Mouse (Mus musculus): Measurements from ENCODE around the gene C130026I21Rik.
"Not testable (repeated sequence)": the region's sequence is repeated elsewhere in the genome, so short reads cannot be mapped to it uniquely, and the experiment has no call there.

DNA sequence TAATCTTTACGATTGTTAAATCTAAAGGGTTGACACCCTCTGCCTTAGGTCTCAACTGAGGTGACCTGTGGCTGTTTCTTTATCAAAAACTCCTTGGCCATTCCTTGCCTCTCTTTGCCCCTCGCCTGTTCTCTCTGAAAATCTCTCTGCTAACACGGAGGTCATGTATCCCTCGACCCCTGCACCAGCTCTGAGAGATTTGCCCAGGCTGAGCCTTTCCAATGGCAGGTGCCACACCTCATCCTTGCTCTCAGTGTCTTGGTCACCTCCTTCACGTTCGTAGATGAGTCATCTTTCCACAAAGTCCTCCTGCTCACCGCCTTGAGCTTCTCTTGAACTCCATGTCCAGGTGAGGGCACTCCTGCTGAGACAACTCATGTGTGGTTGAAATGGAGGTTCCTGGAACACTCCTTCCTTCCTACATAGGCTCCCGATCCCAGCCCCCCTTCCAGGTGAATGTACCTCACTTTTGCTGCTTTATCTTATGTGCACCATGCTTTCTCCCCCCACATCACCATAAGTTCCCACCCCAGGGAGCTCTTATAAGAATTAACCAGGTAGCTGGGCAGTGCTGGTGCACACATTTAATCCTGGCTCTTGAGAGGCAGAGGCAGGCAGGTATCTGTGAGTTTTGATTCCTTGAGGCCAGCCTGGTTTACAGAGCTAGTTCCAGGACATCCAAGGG, 23.4 kb downstream of the C130026I21Rik start:
- TF ChIP-seq CTCF, EP300 (IDR thresholded peaks at IDR 0.05; ENCODE audit: low read depth): not testable (repeated sequence)

Data from liver, postnatal 0 days (tissue).